Mouse (Mus musculus): ENCODE results near the gene Plch2.

Plch2 gene

GRCm38 (mm10) chr4:154957289-154957993 is 99.1 kb downstream of the Plch2 start:
- no peak for DNase-seq (ENCODE audit: low spot score)

- no peak for DNase-seq (ENCODE audit: low spot score)
Observed at GRCm38 (mm10) chr4:154956604-154957003, 100.0 kb downstream of the Plch2 start.

DNA sequence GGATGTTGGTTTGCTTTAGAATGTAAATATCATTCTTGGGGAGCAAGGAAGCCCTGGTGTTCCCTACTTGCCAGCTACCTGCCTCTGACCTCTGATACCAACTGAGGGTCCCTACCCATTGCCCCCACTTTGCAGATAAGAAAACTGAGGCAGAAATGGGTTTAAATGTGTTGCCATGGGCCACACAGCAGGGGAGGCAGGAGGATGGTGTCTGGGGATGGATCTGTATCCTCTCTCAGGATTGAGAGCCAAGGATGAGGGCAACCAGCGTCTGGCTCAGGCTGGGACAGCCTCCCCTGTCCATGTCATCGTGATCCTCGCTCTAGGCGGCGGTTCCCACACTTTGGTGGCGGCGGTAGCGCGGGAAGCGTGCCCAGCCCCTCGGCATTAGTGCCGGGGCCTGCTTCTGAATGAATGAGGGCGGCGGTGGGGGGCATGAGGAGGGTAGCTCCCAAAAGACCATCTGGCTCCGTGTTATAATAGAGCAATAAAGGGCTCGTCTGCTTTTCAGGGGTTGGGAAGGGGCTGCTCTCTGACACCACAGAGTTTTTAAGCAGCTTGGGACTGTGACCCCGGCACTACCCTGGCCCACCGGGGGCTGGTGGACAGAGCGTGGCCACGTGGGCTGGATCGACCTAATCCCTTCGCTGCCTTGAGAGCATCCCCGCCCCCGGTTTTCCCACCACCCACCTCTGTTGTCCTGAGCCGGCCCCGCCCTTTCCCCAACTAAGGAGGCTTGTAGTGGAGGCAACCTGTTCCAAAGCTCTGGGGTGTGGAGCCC is 103.9 kb downstream of the Plch2 start:
- no peak for DNase-seq (ENCODE audit: low spot score)

DNA sequence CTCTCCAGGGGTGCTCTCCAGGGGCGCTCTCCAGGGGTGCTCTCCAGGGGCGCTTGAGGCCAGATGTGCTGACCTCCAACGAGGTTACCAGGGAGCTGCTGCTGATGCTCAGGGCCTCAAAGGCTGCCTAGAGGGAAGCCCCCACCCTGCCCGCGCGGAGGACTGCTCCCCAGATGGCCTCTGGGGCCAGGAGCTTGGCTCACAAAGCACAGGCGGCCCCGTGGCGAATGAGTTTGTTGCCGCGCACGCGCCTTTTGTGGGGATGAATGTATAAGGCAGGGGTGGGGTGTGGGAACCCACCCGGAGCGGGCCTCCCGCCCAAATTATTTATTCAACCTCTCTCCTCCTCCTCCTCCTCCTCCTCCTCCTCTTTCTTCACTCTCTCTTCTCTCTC is 107.0 kb downstream of the Plch2 start:
- DNase-seq (ENCODE audit: low spot score), result no peak

DNA sequence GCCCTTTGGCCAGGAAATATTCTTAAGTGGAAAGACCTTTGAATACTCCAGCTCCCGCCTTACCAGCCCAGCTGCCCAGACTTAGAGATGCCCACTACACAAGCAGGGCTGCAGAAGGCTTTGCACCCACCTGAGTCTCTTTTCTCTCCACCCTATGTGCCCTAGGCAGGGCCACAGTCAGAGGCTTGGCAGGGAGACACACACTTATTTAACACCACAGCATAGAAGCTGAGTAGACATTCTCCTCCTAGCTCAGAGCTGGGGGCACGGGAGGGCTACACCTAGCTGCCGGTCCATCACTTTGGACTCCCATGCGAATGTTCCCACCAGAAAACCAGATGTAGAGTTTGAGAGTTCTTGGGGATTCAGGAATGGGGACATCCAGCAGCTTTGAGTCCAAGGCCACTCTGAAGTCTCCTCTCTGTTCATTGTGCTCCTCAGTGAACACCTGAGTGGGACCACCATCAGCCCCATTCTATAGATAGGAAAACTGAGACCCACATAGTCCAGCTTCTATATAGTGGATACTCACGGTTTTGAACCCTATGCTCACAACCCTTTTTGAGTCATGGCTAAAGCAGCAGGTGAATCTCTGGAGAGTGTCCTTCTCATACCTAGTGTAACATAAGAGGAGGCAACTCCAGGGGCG is 107.5 kb downstream of the Plch2 start:
- DNase-seq (ENCODE audit: low spot score), result no peak

GRCm38 (mm10) chr4:154948066-154948939 is 108.3 kb downstream of the Plch2 start:
- no peak for DNase-seq (ENCODE audit: low spot score)

DNA sequence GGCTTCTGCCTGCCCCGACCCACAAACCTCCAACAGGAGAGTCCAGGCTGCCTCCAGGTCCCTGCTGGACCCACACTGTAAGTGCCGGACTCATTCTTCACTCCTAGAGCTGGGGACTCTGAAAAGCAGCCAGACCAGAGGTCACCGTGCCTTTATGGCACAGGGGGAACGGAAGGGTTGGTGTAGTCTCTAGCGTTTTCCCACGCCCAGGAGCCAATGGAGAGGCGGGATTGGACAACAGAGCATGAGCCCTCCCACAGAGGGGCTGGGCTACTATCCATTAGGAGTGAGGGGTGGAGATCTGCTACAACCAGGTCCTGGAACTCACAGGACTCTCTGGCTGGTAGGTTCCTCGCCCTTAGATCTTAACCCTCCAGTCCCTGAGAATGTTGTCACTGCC is 110.3 kb downstream of the Plch2 start:
- no peak for DNase-seq (ENCODE audit: low spot score)

- peak; percentile 73 for DNase-seq (ENCODE audit: low spot score)
Observed at GRCm38 (mm10) chr4:154944121-154944590, 112.4 kb downstream of the Plch2 start.

GRCm38 (mm10) chr4:154943323-154944039 is 113.1 kb downstream of the Plch2 start:
- no peak for DNase-seq (ENCODE audit: low spot score)

- DNase-seq (ENCODE audit: low spot score), result no peak
Observed at GRCm38 (mm10) chr4:154942632-154943322, 113.8 kb downstream of the Plch2 start.

DNA sequence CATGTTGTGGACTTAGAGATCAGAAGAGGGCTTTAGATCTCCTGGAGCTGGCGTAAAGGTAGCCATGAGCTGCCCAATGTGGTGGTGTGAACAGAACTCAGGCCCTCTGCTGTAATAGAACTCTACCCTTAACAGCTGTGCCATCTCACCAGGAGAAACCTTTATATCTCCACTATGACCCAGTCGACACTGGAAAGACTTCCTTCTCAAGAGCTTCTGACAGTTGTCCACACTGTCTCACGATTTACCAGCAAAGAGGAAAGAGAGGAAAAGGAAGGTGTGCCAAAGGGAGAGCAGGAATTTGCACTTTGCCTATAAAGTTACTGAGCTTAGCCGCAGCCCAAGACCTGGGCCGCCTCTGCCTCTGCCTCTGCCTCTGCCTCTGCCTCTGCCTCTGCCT is 114.8 kb downstream of the Plch2 start:
- DNase-seq (ENCODE audit: low spot score), result no peak

DNA sequence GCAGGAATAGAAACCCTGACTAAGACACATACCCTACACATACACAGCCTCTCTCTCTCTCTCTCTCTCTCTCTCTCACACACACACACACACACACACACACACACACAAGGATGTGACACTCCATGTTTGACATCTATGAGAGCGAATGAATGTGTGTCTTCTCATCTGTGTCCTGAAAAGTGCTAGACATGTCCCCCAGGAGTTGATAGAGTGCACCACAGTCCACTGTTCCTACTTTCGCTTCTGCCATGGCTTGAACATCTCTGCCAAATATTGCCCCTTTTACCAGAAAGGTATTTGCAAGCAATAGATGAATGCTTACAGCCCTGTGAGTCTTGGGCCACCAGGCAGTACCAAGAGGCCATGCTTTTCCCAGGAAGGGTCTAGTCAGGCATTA is 116.4 kb downstream of the Plch2 start:
- DNase-seq (ENCODE audit: low spot score), result no peak

DNA sequence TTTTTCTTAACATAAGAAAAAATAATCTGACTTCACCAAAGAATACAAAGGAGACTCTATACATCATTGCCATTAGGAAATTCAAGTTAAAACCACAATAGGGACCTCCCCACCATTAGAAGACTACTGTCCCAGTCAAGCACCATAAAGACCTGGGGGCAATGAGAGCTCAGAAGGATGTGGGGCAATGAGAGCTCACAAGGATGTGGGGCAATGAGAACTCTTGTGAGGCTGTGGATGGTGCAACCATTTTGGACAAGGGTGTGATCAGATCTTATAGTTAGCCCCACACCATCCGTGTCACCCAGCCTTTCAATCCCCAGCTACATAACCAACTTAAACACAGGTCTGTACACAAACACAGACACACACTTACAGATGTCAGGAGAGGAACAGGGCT is 118.8 kb downstream of the Plch2 start:
- DNase-seq (ENCODE audit: low spot score), result no peak

DNA sequence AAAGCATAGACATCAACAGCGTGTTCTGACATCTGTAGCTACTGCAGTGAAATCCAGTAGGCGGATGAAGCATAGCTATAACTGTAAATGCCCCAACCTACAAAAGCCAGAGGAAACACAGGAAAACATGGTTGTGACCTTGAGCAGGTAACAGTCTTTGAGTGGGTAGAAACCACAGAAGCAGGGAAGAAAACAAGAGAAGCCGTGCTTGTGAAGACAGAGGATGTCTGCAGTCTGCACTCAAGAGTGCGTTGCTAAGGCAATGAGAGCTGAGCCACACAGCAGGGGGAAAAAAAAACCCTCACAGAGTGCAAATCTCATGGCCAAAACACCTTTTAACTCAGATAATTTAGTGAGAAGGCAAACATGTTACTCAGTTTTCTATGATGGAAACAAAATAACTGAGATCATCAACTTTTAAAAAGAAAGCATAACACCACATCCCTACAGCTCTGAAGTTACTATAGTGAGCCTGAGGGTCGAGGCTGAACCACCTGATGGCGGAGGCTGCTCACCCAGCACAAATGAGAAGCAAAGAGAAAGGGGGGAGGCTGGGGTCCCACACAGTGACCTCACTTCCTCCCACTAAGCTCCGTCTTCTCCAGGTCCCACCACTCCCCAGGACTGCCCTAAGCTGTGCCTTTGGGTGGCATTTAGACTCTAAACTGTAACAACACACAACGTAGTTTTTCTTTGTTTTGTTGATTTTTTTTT is 119.9 kb downstream of the Plch2 start:
- no peak for DNase-seq (ENCODE audit: low spot score)

DNA sequence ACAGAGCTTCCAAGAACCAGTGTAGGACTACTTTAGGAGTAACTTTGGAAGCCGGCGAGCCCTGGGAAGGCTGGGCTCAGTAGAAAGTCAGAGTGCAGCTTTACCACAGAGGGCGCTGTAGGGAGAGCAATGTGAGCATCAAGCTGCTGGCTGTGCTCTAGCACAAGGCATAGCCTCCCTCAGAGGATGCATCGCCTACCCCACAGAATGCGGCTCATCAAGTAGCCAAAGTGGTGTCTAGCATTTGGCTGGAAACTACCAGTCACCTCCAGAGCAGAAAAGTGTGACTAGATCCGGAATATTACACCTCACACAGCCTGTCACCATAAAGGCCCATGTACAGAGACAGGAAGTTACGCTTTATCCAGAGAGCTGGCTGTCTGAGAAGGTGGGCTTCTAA is 120.8 kb downstream of the Plch2 start:
- no peak for DNase-seq (ENCODE audit: low spot score)

DNA sequence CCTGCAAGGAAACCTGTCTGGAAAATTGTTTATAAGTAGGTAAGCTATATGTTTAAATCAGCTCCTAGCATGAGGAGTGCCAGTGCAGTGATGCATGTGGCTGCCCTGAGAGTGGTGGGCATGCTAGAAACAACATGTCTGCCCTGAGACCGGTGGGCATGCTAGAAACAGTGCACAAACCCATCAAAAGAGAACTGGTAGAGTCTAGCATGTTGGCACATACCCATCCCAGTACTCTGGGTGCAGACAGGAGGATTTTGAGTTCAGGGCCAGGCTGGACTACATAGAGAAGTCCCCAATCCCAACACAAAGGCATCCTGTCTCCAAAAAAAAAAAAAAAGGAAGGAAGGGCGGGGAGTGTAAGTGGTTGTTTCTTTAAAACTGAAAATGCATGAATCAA is 121.8 kb downstream of the Plch2 start:
- no peak for DNase-seq (ENCODE audit: low spot score)

DNA sequence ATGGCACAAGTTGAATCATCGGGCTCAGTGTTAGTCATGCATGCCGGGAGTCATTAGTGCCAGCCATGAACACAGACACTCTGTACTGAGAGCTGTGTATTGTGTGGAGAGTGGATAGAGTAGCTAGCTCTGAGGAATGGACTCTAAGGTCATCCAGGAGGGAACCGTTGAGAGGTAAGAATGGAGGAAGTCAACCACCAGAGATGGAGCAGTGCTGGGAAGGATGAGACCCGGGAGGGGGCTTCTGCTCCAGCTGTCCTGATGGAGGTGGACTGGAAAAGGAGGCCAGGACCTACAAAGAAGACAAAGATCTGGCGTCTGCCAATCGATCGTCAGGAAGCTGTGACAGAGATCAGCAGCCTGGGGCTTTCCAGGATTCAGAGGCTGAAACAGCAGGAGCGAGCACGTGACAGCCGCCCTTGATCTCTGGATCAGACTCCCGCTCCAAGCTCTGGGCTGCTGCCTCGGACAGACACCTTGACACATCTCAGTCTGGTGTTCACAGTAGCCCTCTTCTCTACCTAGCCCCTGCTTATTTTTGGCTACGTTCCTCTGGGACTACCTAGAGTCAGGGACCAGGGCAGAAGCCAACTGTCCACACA is 123.2 kb downstream of the Plch2 start:
- DNase-seq (ENCODE audit: low spot score), result no peak

Measured in layer of hippocampus, adult 9-10 months (tissue).